Mouse (Mus musculus) liver, postnatal 0 days (tissue): Measurements from ENCODE around the gene Gm20509.
"Not testable (repeated sequence)": the region's sequence is repeated elsewhere in the genome, so short reads cannot be mapped to it uniquely, and the experiment has no call there.

Source experiments
- CTCF ChIP-seq: sonication (generic); IDR thresholded peaks from 2 replicates; pipeline ENCODE4 v1.5.1; 2016; ENCODE audit warnings: antibody characterized with exemption, low read depth
- EP300 ChIP-seq: IDR thresholded peaks from 2 replicates; pipeline ENCODE4 v1.6.1; 2016; ENCODE audit warnings: antibody characterized with exemption, low read depth, mild to moderate bottlenecking

- not testable (repeated sequence) for TF ChIP-seq CTCF, EP300
Measured at GRCm38 (mm10) chr9:73116704-73117103, 14.4 kb downstream of the Gm20509 start.
